ENCODE assay signal across 9 mouse cellular contexts in the genomic region with DNA sequence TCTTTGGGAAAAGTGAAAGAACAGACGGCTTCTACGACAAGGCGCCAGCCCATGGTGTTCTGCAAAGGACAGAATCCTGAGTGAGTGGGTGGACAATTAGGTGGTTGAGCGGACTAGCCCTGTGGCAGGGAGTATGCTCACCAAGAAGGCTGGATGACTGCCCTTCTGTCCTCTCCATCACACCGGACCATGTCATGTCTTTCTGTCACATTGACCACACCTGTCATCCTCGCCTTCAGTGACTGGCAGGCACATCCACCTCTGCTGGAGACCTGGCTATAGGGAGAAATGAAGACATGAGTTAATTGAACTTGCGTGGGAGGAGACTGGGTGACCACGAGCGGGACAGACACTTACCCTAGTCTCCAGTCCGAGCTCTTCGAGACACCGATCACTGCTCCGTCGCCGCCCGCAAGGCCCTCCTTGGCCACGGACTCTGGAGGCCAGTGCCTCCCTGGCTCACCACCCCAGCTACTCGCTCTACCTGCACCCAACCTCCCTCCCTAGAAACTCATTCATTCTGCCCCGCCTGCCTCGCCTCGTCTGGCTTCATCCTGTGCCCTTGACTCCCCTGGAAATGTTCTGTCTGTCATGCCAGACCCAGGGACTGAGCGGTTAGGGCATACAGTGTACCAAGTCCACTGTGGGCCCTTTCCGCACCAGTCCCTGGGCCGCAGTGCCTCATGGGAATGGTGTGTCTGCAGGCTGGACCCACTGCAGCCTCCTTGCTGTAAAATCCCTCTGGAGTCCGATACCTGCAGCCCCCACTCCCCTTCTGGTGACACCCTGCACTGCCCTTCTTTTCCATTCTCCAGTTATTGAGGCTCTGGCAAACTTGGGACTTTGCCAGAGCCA. TPM values are rescaled to one million over a fixed set of nuclear protein-coding genes. Genes with fewer than 3 reads are reported as not detected.
DNase-seq lines count a peak whose midpoint lies in the region; ATAC-seq and TF ChIP-seq lines count a peak whose summit lies in the region.
"Had no signal": no experiment of that assay in that cellular context is flagged by ENCODE, and none has a peak within 500 bp of the region (broad histone marks: within the 10 kb centered on the region; RNA-seq: fewer than 3 reads in every experiment).

No protein-coding gene starts in this region.

- H3K9me3 ChIP-seq in heart, postnatal 0 days (replicated peaks; ENCODE audit: control insufficient read depth, low read length), result peaks cover 5% of the 10 kb centered on the region; the same call in 1 of the 2 replicates
- 0 out of 2 replicates have a peak, but pooled peaks cover 2% of the 10 kb centered on the region for H3K9me3 ChIP-seq in embryonic facial prominence, embryonic 11.5 days (replicated peaks; ENCODE audit: control insufficient read depth, low read length)
- no peaks in the 10 kb centered on the region for H3K9me3 ChIP-seq in liver, embryonic 15.5 days (replicated peaks)

- TF ChIP-seq POLR2A in embryonic fibroblast, embryonic 13.5 days (IDR thresholded peaks at IDR 0.05; ENCODE audit: low read depth, low read length), result peak; percentile 71

- ATAC-seq in heart, postnatal 0 days (ENCODE audit: insufficient read depth, low read depth), result no peak
- no peak for ATAC-seq in embryonic facial prominence, embryonic 11.5 days (replicated peaks; ENCODE audit: insufficient number of reproducible peaks, low FRiP score, low TSS enrichment, low read depth)
- ATAC-seq in liver, embryonic 15.5 days (ENCODE audit: insufficient read depth), result no peak
- ATAC-seq: inflammation-experienced regulatory T-cells, adult 6 months had no signal

- peak overlapping the region; percentile 63 for H3K4me2 ChIP-seq in heart, postnatal 0 days (ENCODE audit: low read depth, low read length)
- H3K4me2 ChIP-seq in embryonic facial prominence, embryonic 11.5 days (ENCODE audit: low read depth, low read length), result peak overlapping the region; percentile 56
- peak overlapping the region; percentile 32; the same call in 1 of the 2 replicates for H3K4me2 ChIP-seq in liver, embryonic 15.5 days

- DNase-seq in heart, postnatal 0 days (ENCODE audit: low spot score), result no peak
- DNase-seq in heart, postnatal 36 days, result no peak
- no peak for DNase-seq in embryonic facial prominence, embryonic 11.5 days (ENCODE audit: low spot score)
- DNase-seq in retina, embryonic 14.5 days (ENCODE audit: low spot score), result no peak
- no peak for DNase-seq in frontal cortex, postnatal 14 days (ENCODE audit: low spot score in 2 of 2)
- DNase-seq: lung, adult 18-20 months had no signal

- WGBS in heart, postnatal 0 days, result 67% methylated on average over 25 of the region's 25 CpGs
- whole genome bisulfite sequencing in embryonic facial prominence, embryonic 11.5 days, result 82% methylated on average over 25 of the region's 25 CpGs
- WGBS in liver, embryonic 15.5 days (ENCODE audit: insufficient replicate concordance), result 67% methylated on average over 25 of the region's 25 CpGs

- no peaks in the 10 kb centered on the region for H3K27me3 ChIP-seq in heart, postnatal 0 days (ENCODE audit: control insufficient read depth, insufficient read depth, low read length)
- no peaks in the 10 kb centered on the region for H3K27me3 ChIP-seq in embryonic facial prominence, embryonic 11.5 days (ENCODE audit: control insufficient read depth, insufficient read depth, low read length)
- peaks cover 21% of the 10 kb centered on the region for H3K27me3 ChIP-seq in liver, embryonic 15.5 days

- H3K27ac ChIP-seq in heart, postnatal 0 days (ENCODE audit: low read depth), result peak overlapping the region; percentile 21
- peak overlapping the region; percentile 82 for H3K27ac ChIP-seq in embryonic facial prominence, embryonic 11.5 days (replicated peaks; ENCODE audit: low read depth, low read length)
- H3K27ac ChIP-seq in embryonic fibroblast, embryonic 13.5 days (ENCODE audit: insufficient read depth, low read length), result peak overlapping the region; percentile 57
- peak overlapping the region; percentile 70 for H3K27ac ChIP-seq in liver, embryonic 15.5 days (replicated peaks)

- intact Hi-C loops in heart, postnatal 36 days (cut with DNase I), result no loop called here

- H3K4me1 ChIP-seq in heart, postnatal 0 days (ENCODE audit: control insufficient read depth, insufficient read depth), result peaks cover 33% of the 10 kb centered on the region
- H3K4me1 ChIP-seq in embryonic facial prominence, embryonic 11.5 days (ENCODE audit: control insufficient read depth, insufficient read depth, low read length), result peaks cover 14% of the 10 kb centered on the region
- H3K4me1 ChIP-seq in embryonic fibroblast, embryonic 13.5 days (ENCODE audit: control insufficient read depth, insufficient read depth, low read length), result no peaks in the 10 kb centered on the region; the same call in 1 of the 2 replicates
- H3K4me1 ChIP-seq in liver, embryonic 15.5 days (replicated peaks), result peaks cover 19% of the 10 kb centered on the region

- H3K9ac ChIP-seq in heart, postnatal 0 days (replicated peaks; ENCODE audit: low read depth, low read length), result peak overlapping the region; percentile 49; the same call in 1 of the 2 replicates
- peak overlapping the region; percentile 69 for H3K9ac ChIP-seq in embryonic facial prominence, embryonic 11.5 days (replicated peaks; ENCODE audit: low read length)
- H3K9ac ChIP-seq in liver, embryonic 15.5 days, result no peak overlapping the region

- peak overlapping the region; percentile 44 for H3K4me3 ChIP-seq in heart, postnatal 0 days (ENCODE audit: low read depth, low read length)
- peak overlapping the region; percentile 45 for H3K4me3 ChIP-seq in embryonic facial prominence, embryonic 11.5 days (ENCODE audit: low read depth, low read length)
- H3K4me3 ChIP-seq in embryonic fibroblast, embryonic 13.5 days (ENCODE audit: insufficient read depth, low read length), result peak overlapping the region; percentile 28
- H3K4me3 ChIP-seq in liver, embryonic 15.5 days (replicated peaks), result peak overlapping the region; percentile 40

- H3K36me3 ChIP-seq in heart, postnatal 0 days (replicated peaks; ENCODE audit: control insufficient read depth, insufficient read depth, low read length), result no peaks in the 10 kb centered on the region
- H3K36me3 ChIP-seq in embryonic facial prominence, embryonic 11.5 days (replicated peaks; ENCODE audit: control insufficient read depth, insufficient read depth, low read depth, low read length), result no peaks in the 10 kb centered on the region
- H3K36me3 ChIP-seq in liver, embryonic 15.5 days (replicated peaks), result no peaks in the 10 kb centered on the region

- TF ChIP-seq CTCF in heart, postnatal 0 days (IDR thresholded peaks at IDR 0.05; ENCODE audit: low read depth), result no peak
- no peak for TF ChIP-seq CTCF in embryonic fibroblast, embryonic 13.5 days (IDR thresholded peaks at IDR 0.05; ENCODE audit: borderline replicate concordance, insufficient read depth, low read length)

- TF ChIP-seq EP300 in heart, postnatal 0 days (IDR thresholded peaks at IDR 0.05; ENCODE audit: low read depth), result no peak

RNA-seq across cellular contexts. Expression of a gene that starts 44.2 kb away (rescaled TPM):
- 87.2 and 90.9 TPM in 2 replicates for total RNA-seq in heart, postnatal 0 days (2014; rRNA removed; ENCODE audit: low replicate concordance)
- polyA plus RNA-seq in heart, postnatal 0 days (2015; fragmentation: Nextera tagmentation; extraction: Ambion mirVana), result 14.9 TPM in 2 replicates
- total RNA-seq in heart, postnatal 36 days (2021), result 10 to 100 TPM; 12.8 to 13.1 TPM
- polyA plus RNA-seq in embryonic facial prominence, embryonic 11.5 days (2014; fragmentation: Nextera tagmentation; extraction: Ambion mirVana), result 16.4 and 17.2 TPM in 2 replicates
- 8.2 and 10.6 TPM in 2 replicates for polyA plus RNA-seq in embryonic fibroblast, embryonic 13.5 days (2011; ENCODE audit: insufficient read length, low read depth, missing spikeins)
- 9.8 and 11.9 TPM in 2 replicates for polyA plus RNA-seq in liver, embryonic 15.5 days (2015; fragmentation: Nextera tagmentation; extraction: Ambion mirVana)

Comparison
In these comparisons a context has a peak if more than half of its experiments do, and no peak if none do; other contexts are left out.
1. H3K27ac ChIP-seq: peak in every context shown above with its lines; median percentile 82 in embryonic facial prominence, embryonic 11.5 days; 70 in liver, embryonic 15.5 days; 57 in embryonic fibroblast, embryonic 13.5 days; 21 in heart, postnatal 0 days.